Mouse (Mus musculus) lung, adult 2 months (tissue): ENCODE measurements around the gene Dtx1.

Experiments
- CTCF ChIP-seq: fragments of 200-500 bp; IDR thresholded peaks from 2 replicates; pipeline ENCODE4 v1.5.1; 2011; ENCODE audit warnings: mild to moderate bottlenecking, low read length, control low read depth; ENCODE audit not compliant: insufficient read depth
- POLR2A ChIP-seq: fragments of 200-500 bp; IDR thresholded peaks from 2 replicates; pipeline ENCODE4 v1.6.1; 2011; ENCODE audit warnings: low read depth, mild to moderate bottlenecking, control low read depth, low read length, borderline replicate concordance; ENCODE audit errors: extremely low read depth

DNA sequence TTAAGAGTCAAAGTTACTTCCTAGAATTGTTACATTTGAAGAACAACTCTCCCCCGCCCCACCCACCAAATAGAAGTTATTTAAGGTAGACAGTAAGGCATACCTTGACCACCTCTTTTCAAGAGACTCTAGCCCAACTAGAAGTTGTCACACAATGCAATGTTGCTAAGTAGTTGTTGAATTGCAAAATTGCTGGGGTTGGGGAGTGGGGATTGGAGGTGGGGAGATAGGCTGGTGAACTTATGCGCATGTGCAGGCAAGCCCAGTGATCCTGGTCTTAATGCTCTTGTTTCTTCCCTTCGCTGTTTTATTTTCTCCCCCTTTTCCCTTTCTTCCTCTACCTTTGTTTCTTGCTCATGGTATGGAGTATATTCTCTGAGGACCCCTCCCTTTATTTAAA, 22.0 kb upstream of the Dtx1 start:
- no peak for TF ChIP-seq POLR2A
- TF ChIP-seq CTCF: no peak
